Mouse (Mus musculus) cerebellum, adult (tissue): ENCODE results near the gene Hmces.
"Not testable (repeated sequence)": the region's sequence is repeated elsewhere in the genome, so short reads cannot be mapped to it uniquely, and the experiment has no call there.

Experiments used
- ATAC-seq: cut with Nextera tagmentation; 2 replicates; pipeline ENCODE4 v1.9.2; 2017; ENCODE audit warnings: mild to moderate bottlenecking, moderate library complexity, mixed read lengths; ENCODE audit not compliant: insufficient number of reproducible peaks, low FRiP score, low TSS enrichment

Gene Hmces

DNA sequence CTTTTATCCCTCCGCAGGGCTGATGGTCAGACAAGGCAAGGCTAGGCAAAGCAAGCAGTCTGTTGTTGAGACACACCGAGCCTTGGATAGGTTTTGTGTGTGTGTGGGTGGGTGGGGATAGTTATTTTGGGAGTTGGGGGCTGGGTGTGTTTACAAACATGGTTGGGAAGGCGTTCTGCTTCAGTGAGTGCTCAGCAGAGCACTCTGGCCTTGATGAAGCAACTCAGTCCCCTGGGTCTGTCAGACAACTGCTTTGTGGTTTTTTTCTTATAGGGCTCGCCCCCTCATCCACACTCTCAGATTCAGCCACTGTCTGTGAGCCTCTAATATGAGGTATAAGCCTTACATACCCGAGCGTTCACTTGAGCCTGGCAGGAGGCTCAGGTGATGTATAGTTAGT is 2.2 kb upstream of the Hmces start:
- ATAC-seq = no peak

DNA sequence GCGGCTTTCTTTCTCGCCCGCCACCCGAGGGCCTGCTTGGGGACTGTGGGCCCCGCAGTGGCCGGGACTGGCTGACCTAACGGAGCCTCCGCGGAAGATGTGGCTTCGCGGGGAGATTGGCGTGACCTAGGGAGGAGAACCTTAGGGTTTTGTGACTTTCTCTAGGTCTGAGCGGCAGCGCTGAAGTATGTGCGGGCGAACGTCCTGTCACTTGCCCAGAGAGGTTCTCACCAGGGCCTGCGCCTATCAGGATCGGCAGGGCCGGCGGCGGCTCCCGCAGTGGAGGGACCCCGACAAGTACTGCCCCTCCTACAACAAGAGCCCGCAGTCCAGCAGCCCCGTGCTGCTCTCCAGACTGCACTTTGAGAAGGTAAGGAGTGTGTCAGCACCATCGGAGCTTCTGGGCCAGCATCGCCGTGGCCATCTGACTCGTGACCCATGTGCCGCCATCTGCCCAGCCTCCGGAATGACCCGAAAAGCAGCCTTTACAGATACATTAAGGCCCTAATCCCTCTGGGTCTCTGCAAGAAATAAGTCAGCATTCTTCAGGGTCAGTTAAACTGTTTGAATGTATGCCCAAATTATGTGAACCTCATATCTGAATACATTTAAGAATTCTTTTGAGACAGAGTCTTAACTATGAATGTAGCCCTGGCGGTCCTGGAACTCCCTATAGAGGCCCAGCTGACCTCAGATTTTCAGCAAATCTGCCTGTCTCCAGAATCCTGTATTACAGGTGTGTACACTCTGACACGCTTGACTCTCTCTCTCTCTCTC is 779 bp downstream of the Hmces start:
- ATAC-seq = peak; percentile 56; the same call in 1 of the 2 replicates

DNA sequence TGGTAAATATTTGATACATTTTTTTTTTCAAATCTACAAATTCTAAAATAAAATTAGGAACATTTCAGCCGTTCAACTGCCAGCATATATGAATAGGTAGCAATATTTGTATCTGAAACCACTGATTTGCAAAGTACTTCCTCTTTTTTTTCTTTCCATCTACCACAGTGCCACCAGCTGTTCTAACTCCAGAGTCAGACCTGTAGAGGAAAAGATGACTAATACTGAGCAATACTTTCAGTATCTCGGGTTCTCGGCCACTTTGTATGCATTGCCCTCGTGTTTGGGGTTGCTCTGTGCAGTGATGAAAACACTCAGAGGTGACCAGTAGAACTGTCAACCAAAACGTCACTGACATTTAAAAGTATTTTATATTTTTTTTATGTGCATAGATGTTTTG is 2.2 kb downstream of the Hmces start:
- ATAC-seq = no peak

DNA sequence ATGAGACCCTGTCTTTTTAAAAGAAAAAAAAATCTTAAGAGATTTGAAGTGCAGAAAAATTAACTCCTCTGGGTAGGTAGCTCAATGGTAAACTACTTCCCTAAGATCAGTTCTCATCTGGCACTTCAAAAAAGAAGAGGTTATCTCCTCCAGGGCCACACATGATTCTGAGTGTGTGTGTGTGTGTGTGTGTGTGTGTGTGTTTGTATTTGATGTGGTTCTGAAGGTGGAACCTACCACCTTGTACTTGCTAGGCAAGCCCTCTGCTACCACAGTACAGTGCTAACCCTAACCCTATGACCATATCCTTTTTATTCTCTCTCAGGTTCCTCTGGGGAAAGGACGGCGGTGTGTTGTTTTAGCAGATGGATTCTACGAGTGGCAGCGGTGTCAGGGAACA is 7.5 kb downstream of the Hmces start:
- ATAC-seq = no peak

DNA sequence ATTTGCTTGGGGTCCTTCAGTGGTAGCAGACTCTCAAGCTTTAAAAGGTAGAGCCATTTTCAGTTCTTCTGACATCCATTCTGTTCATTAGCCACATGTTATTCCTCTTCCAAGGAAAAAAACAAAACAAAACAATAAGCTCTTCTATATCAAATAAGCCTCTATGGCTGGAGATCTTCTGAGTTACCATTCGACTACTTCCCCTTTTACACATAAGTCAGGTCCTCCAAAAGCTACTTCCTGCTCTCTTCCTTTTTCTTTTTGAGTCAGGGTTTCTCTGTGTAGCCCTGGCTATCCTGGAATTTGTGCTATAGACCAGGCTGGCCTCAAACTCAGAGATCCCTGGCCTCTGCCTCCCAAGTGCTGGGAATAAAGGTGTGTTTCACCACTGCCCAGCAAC is 9.9 kb downstream of the Hmces start:
- no peak for ATAC-seq

DNA sequence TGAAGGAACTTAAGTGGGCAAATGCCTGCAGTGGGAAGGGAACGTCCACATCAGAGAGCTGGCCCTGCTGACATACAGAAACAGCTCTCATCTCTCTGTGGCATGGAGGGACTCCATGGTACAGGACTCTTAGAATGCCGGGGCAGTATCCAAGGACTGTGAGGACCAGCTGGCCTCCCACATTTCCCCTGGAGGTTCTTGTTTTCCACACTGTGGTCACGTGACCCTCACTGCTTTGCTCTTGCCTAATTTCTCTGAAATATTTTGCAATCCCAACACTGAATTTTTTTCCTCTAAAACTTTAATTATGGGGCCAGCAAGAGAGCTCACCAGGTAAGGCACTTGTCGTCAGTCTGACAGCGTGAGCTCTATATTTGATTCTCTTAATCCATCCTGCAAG is 21.3 kb downstream of the Hmces start:
- no peak for ATAC-seq

DNA sequence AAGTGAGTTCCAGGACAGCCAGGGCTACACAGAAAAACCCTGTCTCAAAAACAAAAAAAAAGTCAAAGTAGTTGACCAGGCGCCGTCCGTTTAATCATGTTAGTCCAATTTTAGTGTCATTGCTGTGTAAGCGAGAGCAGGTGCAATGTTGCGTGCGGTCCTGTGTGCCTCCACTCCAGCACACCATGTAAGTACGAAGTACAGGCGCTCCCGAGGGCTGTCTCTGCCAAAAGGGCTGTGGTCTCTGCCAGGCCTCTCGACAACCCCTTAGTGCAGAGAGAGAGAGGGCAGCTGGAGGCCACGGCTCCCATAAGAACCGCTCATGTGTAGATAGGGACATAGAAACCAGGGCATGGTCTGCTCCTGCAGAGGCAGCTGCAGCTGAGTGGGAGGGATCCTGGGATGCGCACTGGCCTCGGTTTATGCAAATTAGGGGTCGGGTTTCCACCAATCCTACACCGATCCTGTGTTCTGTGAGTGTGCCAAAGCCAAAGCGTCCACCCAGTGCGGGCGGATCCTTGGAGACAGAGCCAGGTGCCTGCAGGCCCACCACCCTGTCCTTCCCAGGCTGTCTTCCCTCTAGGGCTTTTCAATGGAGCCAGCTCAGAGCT is 23.5 kb downstream of the Hmces start:
- no peak for ATAC-seq

DNA sequence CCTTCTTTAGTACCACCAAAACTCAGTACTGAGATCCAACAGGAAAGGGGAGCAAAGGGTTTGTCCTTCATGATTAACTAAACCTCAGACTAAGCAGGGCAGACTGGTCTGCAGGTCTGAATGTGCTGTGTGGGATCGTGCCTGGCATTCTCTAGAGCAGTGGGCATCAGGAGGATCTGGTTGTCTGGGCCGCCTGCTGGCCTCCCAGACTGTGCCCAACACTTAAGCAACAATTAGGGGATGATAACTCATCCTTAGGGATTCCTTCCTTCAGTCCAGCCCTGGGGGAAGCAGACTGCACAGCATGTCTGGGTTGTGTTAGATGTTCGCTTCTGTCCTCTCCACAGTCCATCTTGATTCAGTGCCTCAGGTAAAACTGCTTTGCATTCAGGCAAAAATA is 25.2 kb downstream of the Hmces start:
- no peak for ATAC-seq

DNA sequence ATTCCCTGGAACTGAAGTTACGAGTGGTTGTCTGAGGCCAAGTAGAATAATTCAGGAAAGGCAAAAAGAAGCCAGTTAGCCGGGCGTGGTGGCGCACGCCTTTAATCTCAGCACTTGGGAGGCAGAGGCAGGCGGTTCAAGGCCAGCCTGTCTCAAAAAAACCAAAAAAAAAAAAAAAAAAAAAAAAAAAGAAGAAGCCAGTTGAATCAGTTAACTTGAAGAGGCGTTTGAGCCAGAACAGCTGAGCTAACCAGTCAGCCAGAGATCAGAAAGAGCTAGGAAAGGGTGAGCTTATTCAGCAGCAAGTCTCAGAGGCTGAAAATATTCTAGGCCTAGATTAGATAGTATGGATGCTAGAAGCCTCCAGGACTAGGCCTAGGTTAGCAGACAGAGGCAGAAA is 28.4 kb downstream of the Hmces start:
- ATAC-seq = no peak

DNA sequence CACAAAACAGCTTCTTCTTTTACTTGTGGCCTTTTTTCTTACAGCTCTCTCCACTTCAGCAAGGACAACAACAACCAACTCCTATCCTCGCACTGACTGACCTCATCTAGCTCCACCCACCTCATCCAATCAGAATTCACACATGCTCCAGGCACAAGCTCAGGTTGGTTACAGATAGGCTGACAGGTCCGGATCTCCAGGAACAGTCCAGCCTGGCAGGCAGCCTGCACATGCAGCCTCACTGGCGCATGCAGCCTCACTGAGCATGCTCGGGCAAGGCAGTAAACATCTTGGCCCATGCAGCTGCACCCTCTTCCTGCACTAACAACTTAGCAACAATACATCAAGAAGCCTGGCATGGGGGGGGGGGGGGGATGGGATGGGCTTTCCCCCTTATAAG is 48.7 kb downstream of the Hmces start:
- not testable (repeated sequence) for ATAC-seq

DNA sequence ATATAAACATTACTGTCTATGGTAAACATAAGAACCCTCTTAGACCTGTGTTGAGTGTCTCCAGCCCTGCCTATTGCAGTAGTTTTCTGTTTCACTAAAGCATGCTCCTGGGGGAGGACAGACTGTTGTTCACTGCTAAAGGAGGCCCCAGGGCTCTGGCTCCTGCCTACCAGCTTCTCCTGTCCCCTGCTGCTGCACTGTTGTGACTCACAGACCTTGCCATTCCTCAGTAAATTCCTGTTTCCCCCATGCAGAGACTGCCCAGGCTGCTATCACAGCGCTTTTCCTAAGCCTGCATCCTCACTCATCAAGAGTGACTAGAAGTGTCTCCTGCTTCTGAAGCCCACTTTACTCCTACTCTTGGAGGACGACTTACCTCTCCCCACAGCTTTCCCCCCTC is 56.3 kb downstream of the Hmces start:
- ATAC-seq = no peak

DNA sequence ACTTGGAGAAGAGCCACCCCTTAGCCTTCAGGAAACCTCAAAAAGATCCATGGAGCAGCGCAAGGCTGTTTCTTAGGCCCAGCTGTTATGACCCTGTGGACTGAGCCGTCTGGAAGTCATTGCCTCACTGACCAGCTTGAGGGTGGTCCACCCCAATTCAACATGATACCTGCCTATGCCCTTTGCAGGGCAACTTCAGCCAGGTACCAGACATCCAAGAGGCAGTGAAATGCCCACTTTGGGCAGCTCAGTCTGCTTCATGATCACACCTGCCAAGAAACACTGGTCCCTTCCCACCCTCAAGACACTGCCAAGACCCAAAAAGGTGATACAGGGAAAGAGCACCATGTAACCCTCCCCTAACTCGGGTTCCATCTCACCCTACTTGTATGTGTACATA is 66.0 kb downstream of the Hmces start:
- ATAC-seq = no peak

DNA sequence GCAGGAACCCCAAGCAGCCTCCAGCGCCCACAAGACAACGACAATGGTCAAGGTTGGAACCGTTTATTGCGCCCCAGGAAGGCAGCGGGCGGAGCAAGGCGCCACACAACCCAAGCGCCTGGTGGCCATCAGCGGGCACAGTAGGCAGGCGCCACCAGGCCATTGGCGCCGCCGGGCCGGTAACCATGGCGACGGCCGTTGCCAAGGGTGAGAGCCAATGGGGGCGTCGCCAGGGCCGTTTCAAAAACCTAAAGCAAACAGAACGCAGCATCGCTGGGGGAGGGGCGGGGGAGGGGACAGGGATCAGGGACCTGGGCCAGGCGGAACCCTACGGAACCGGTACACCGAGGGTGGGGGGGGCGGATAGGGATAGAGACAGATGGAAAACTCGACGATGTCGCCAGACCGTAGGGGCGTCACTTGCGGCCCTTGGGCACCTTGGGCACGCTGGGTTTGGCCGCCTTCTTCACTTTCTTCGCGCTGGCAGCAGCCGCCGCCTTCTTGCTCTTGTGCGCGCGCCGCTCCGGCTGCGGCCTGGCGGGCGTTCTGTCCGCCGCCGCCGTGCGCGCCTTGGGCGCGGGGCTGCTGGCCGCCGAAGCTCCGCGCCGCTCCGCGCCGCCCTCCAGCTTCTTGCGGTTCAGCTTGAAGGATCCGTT is 66.8 kb downstream of the Hmces start:
- peak; percentile 76 for ATAC-seq

DNA sequence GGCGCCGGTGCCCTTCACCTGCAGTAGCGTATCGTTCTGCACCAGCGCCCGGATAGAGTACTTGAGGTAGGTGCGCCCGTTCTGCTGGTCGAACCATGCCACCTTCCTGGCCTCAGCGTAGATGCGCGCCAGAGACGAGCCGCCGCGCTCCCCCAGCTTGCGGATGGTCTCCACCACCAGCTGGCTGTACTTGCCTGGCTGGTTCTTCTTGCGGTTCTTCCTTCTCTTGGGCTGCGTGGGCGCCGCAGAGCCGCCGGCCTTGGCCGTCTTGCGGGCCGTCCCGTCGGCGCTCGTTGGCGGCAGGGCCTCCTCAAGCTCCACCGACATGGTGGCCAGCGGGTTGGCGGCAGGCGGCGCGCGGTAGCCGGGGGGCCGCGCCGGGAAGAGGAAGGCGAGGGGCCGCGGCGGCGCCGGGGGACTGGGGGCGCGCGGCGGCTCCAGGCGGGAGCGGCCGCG is 67.3 kb downstream of the Hmces start:
- 0 out of 2 replicates have a peak, but pooled peaks have one; percentile 18 for ATAC-seq

DNA sequence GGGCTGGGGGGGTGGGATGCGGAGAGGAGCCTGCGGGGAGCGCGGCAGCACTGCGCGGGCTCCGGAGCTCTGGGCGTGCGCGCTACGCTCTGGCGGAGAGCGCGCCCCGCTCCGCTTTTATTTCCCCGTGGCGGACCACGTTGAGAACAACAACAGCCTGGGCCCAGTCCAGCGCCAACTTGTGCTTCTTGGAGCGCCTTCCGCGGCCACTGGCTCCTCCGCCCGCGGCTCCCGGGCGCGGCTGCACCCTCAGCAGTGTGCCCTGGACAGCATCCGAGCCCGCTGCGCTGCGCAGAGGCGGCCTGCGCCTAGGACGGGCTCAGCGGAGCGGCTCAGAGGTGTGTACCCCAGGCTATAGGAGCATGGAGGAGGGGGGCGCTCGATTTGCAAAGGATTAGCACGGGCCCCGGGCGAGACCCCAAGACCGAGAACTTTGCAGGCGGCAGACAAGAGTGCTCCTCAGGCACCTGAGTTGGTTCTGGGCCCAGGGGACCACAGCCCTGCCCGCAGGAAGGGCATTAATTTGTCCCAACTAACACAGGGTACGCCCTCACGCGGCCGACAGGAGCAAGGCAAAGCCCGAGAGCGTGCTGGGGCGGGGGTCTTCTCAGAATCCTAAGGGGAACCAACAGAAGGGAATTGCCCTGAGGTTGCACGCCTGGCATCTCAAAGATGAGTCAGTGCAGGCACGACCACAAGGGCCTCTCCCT is 68.0 kb downstream of the Hmces start, which contains the start of gene H1fx:
H1fx (minus strand) TSS at position 91 of the 710 bp plus-strand sequence.
- peak; percentile 36 for ATAC-seq

DNA sequence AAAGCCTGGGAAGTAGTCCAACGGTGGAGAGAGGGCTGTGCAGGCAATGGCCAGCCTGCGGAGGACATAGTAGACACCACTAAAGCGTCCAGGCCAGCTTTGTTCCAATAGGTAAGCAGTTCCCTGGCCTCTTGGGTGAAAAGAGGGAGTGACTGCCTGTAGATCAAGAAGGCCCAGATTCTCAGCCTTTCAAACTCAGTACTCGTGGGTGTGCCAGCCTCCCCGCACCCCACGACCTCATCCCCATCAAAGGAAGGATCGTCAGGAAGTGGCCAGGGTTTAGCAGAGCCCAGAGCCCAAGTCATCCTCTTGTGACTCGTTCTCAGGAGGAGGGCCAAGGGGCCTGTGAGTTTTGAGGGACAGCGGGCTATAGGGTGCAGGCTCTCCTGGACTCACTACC is 68.8 kb downstream of the Hmces start:
- no peak for ATAC-seq
